Mouse (Mus musculus) large intestine, adult 2 months (tissue): ENCODE results near the gene Olfr303. TPM values are rescaled to one million over a fixed set of nuclear protein-coding genes. Genes with fewer than 3 reads are reported as not detected.
"Not testable (repeated sequence)": the region's sequence is repeated elsewhere in the genome, so short reads cannot be mapped to it uniquely, and the experiment has no call there.

ENCODE experiments used
- DNase-seq: peaks from one replicate; pipeline ENCODE4 v3.0.0-alpha.2; 2012; ENCODE audit warnings: low read depth, low spot score
- WGBS: fragments of 180-500 bp; shearing (Covaris S2); methylation state at CpG from one replicate; pipeline ENCODE4 v1.1.7; 2018; 5-methylcytosine and 5-hydroxymethylcytosine counted together
- polyA plus RNA-seq: library from polyadenylated mRNA; depleted of rRNA; stranded (reverse); fragments of >200 nt; gene quantifications from 2 replicates; pipeline ENCODE4 v1.2.3, GENCODE M21; 2012; rRNA removed

Gene Olfr303
- not detected in 2 replicates for polyA plus RNA-seq

- DNase-seq = no peak
These were observed at the start of gene Olfr303 for GRCm38 (mm10) chr7:86397689-86398088. Gene Olfr303 (minus strand): TSS chr7:86397789.

GRCm38 (mm10) chr7:86403546-86403945 lies 6.0 kb upstream of the Olfr303 start, which contains the start of gene Olfr301:
Gene Olfr301 (plus strand): TSS chr7:86403846.
- whole genome bisulfite sequencing = 77% methylated on average over 2 of the region's 2 CpGs

GRCm38 (mm10) chr7:86386558-86386957 lies 11.0 kb downstream of the Olfr303 start, which contains the start of gene Olfr304:
Gene Olfr304 (minus strand): TSS chr7:86386658.
- 56% methylated on average over 1 of the region's 1 CpGs for WGBS
- DNase-seq = no peak

More at GRCm38 (mm10) chr7:86403546-86403945, 6.0 kb upstream of the Olfr303 start, which contains the start of gene Olfr301:
- no peak for DNase-seq

GRCm38 (mm10) chr7:86385769-86386168 lies 11.8 kb downstream of the Olfr303 start:
- DNase-seq = no peak
- WGBS = 49% methylated on average over 3 of the region's 3 CpGs

- no peak for DNase-seq
- WGBS = 82% methylated on average over 1 of the region's 1 CpGs
These were observed 30.8 kb downstream of the Olfr303 start, which contains the start of gene Olfr305 for GRCm38 (mm10) chr7:86366828-86367227. Gene Olfr305 (minus strand): TSS chr7:86366928.

GRCm38 (mm10) chr7:86346296-86346695 lies 51.3 kb downstream of the Olfr303 start:
- 82% methylated on average over 9 of the region's 9 CpGs for WGBS
- DNase-seq = not testable (repeated sequence)

GRCm38 (mm10) chr7:86344253-86344652 lies 53.3 kb downstream of the Olfr303 start:
- DNase-seq = no peak
- 67% methylated on average over 3 of the region's 3 CpGs for WGBS

- DNase-seq = no peak
- 56% methylated on average over 14 of the region's 14 CpGs for WGBS
These were observed 54.6 kb downstream of the Olfr303 start for GRCm38 (mm10) chr7:86342881-86343565.

Other genes starting within 250 kb of the Olfr303 start
- not detected in 2 replicates for gene Vmn2r75, start 226.0 kb downstream of the Olfr303 start, polyA plus RNA-seq
- not detected in 2 replicates for gene Vmn2r76, start 151.5 kb downstream of the Olfr303 start, polyA plus RNA-seq
- gene Olfr310, start 120.6 kb downstream of the Olfr303 start, polyA plus RNA-seq = not detected in 2 replicates
- gene Olfr309, start 84.1 kb downstream of the Olfr303 start, polyA plus RNA-seq = not detected in 2 replicates
- not detected in 2 replicates for gene Olfr308, start 72.2 kb downstream of the Olfr303 start, polyA plus RNA-seq
- gene Olfr307, start 60.2 kb downstream of the Olfr303 start, polyA plus RNA-seq = not detected in 2 replicates
- not detected in 2 replicates for gene Olfr305, start 30.9 kb downstream of the Olfr303 start, polyA plus RNA-seq
- gene Olfr304, start 11.1 kb downstream of the Olfr303 start, polyA plus RNA-seq = not detected in 2 replicates
- gene Olfr301, start 6.1 kb upstream of the Olfr303 start, polyA plus RNA-seq = not detected in 2 replicates
- not detected in 2 replicates for gene Olfr299, start 62.1 kb upstream of the Olfr303 start, polyA plus RNA-seq
- not detected in 2 replicates for gene Olfr298, start 94.7 kb upstream of the Olfr303 start, polyA plus RNA-seq
- not detected in 2 replicates for gene Olfr297, start 122.2 kb upstream of the Olfr303 start, polyA plus RNA-seq
- not detected in 2 replicates for gene Olfr295, start 186.1 kb upstream of the Olfr303 start, polyA plus RNA-seq
- gene Olfr294, start 218.9 kb upstream of the Olfr303 start, polyA plus RNA-seq = not detected in 2 replicates